Mouse (Mus musculus) cortical plate, adult 2 months (tissue): ENCODE results near the gene Col4a3. TPM values are rescaled to one million over a fixed set of nuclear protein-coding genes. Genes with fewer than 3 reads are reported as not detected.

ENCODE experiments used
- H3K27ac ChIP-seq: fragments of 200-500 bp; 2 replicates; pipeline ENCODE4 v1.5.1; 2012; ENCODE audit warnings: low read length, control low read depth, inconsistent platforms; ENCODE audit not compliant: insufficient read depth
- H3K4me1 ChIP-seq: fragments of 200-500 bp; 2 replicates; pipeline ENCODE4 v1.6.1; 2011; ENCODE audit warnings: low read length; ENCODE audit not compliant: control insufficient read depth, insufficient read depth
- H3K4me3 ChIP-seq: fragments of 200-500 bp; 2 replicates; pipeline ENCODE4 v1.5.1; 2011; ENCODE audit warnings: mild to moderate bottlenecking, low read length, control low read depth; ENCODE audit not compliant: insufficient read depth
- CTCF ChIP-seq: fragments of 200-500 bp; IDR thresholded peaks from 2 replicates; pipeline ENCODE4 v1.5.1; 2011; ENCODE audit warnings: mild to moderate bottlenecking, control low read depth, low read length; ENCODE audit not compliant: insufficient read depth; ENCODE audit errors: extremely low read depth
- POLR2A ChIP-seq: fragments of 200-500 bp; IDR thresholded peaks from 2 replicates; pipeline ENCODE4 v1.6.1; 2011; ENCODE audit warnings: mild to moderate bottlenecking, low read length, control low read depth; ENCODE audit not compliant: insufficient read depth; ENCODE audit errors: extremely low read depth
- polyA plus RNA-seq: library from polyadenylated mRNA; depleted of rRNA; stranded (reverse); fragments of >200 nt; gene quantifications from 2 replicates; pipeline ENCODE4 v1.2.3, GENCODE M21; 2012; rRNA removed

Col4a3 gene
- polyA plus RNA-seq = 0.19 and 0.30 TPM in 2 replicates

DNA sequence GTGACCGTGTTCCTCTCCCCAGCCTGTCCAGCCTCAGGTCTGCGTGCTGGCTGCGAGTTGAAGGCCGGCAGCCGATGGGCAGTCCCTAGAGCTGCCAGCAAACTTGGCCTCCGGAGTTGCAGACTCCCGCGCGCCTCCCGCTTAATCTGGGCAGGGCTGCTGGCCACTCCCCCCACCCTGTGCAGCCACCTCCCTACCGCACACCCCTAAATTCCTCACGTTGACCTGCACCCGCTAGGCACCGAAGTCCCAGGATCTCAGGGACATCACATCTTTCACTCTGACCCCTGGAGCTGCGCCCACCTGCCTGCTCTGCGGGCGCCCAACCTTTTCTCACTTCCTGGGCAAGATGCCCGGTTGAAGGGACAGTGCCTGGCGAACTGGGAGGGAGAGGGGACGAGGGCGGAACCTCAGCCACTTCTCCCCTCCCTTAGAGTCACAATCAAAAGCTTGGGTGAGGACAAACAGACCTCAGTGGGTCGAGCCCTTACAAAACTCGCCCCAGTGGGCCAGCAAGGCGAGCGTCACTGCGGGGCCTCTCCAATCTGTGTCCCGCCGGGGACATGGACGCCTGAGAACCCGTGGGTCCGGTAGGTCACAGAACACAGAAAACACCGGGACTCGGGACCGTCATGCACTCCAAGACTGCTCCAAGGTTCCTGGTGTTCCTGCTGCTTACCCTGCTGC lies at the start of gene Col4a3, which contains the start of gene Col4a4:
Col4a3 (plus strand) TSS at position 209 of the 687 bp plus-strand sequence.
Col4a4 (minus strand) TSS at position 137 of the 687 bp plus-strand sequence.
- TF ChIP-seq POLR2A = no peak
- no peak for TF ChIP-seq CTCF
- H3K4me1 ChIP-seq = no peaks in the 10 kb centered on the region
- 0 out of 2 replicates have a peak within 1 kb of the TSS, but pooled peaks have one; percentile 8 for H3K4me3 ChIP-seq
- no peak within 1 kb of the TSS for H3K27ac ChIP-seq

DNA sequence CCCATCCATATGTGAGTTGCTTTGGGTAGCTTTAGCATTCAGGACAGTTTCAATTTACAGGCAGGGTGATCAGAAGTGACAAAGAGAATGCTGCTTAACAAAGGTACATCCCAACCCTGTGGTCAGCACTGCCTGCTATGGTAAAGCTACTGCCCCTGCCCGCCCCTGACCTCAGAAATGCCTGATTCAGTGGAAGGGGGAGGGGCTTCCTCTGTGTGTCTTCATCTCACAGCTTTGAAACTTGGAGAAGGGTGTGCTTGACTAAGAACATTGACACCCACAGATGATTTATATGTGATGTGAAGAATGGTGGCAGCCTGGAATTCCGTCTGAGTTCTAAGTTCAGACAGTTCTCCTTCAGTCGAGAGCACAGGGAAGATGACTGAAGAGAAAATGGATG lies 48.9 kb upstream of the Col4a3 start:
- Histone ChIP-seq H3K4me1 (no peaks in the 10 kb centered on the region), H3K27ac (no peak overlapping the region), H3K4me3 (no peak overlapping the region)
- TF ChIP-seq POLR2A = no peak
- no peak for TF ChIP-seq CTCF

DNA sequence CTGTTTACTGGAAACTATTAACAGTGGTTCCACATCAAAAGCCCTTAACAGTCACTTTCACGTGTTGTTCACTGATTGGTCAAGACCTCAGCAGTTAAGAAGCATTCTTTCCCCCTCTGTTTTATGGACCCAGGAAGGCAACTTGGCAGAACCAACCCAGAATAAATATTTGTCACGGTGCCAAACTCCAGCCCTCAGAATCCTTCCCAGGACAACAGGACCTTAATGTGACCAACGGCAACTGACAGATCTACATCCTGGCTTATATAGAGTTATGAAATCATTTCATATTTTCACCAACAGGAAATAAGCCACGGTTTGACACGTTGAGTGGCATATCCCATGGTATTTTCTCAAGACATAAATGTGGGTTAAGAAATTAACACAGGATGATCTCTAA lies 46.7 kb upstream of the Col4a3 start:
- no peak overlapping the region for H3K4me3 ChIP-seq
- H3K4me1 ChIP-seq = no peaks in the 10 kb centered on the region
- TF ChIP-seq CTCF (no peak), POLR2A (no peak)
- H3K27ac ChIP-seq = no peak overlapping the region

DNA sequence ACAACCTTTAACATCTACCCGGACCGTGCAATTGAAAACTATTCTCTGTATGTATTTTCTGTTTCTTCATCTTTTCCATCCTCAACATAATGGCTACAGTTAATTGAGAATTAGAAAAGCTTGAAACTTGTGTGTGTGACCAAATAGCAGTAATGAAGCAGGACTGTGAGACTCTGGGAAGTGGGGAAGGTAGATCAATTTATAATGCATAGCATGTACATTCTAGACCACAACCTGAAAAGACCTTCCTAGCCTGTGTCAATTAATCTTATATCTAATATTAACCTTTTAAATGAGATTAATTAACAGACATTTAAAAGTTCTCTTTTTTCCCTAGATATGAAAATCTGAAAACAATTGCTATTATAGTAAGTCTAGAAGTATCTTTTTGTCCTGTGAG lies 42.8 kb upstream of the Col4a3 start:
- Histone ChIP-seq H3K4me3 (no peak overlapping the region), H3K27ac (no peak overlapping the region), H3K4me1 (no peaks in the 10 kb centered on the region)
- no peak for TF ChIP-seq CTCF
- TF ChIP-seq POLR2A = no peak

DNA sequence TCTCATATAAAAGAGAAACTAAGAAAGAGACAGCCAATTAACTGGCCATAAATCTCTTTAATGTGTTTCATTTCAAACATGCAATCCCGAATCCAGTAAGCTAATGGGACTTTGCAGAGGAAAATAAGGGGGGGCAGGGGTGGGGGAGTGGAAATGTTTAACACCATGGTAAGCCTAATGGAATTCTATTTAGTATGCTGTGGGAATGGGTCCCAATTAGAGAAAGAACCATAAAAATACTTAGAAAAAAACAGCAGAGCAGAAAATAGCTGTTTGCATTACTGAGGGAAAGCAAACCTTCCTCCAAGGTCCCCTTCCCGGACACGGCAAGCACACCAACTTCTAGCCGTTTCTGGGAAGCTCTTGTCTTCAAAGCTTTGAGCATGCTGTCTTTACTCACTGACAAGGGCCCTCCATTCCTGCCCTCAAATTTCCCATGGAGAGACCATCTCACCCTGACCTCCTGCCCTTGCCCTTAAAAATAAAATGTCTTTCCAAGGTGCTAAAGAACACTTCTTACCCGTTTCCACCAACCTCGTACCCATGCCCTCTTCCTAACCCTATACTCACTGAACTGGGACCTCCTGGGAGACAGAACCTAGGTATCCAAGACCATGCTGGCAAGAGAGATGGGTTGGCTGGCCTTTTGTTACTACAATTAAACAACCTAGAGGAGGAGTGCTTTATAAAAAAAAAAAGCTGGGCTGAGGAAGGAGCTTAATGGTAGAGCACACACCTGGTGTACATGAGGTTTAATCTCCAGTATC lies 42.1 kb upstream of the Col4a3 start:
- no peaks in the 10 kb centered on the region for H3K4me1 ChIP-seq
- TF ChIP-seq CTCF = no peak
- TF ChIP-seq POLR2A = no peak
- no peak overlapping the region for H3K27ac ChIP-seq
- no peak overlapping the region for H3K4me3 ChIP-seq

DNA sequence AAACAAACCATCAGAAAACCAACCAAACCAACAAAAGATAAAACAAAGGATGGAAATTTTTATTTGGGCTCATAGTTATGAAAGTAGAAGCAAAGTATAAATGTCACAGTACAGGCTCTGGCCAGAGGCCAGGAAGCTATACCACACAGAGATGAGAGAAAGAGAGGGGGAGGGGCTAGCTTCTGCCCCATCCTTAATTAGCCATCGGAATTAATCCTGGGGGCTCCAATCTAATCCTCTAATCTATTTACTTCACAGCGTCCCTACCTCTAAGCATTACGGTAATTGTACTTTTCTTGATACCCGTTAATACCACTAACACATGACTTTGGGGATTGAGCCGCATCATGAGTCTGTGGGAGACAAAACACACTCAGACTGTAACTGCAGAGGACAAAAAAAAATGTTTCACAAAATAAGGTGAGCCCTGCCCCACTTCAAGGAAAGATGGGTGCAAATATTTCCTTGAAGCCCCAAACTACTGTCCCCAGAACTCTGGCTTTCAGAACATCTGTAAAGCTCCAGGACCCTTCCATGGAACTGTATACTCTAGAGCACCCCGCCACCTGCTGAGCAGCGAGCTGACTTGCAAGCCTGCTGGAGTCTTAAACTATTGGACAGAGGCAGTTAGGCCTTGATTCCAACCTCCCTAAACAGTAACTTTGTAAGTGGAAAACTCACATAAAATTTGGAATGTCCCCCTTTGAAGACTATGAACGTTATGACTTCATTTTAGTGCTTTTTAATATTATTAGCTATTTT lies 41.3 kb upstream of the Col4a3 start:
- Histone ChIP-seq H3K4me1 (no peaks in the 10 kb centered on the region), H3K4me3 (no peak overlapping the region), H3K27ac (no peak overlapping the region)
- TF ChIP-seq POLR2A (no peak), CTCF (no peak)

DNA sequence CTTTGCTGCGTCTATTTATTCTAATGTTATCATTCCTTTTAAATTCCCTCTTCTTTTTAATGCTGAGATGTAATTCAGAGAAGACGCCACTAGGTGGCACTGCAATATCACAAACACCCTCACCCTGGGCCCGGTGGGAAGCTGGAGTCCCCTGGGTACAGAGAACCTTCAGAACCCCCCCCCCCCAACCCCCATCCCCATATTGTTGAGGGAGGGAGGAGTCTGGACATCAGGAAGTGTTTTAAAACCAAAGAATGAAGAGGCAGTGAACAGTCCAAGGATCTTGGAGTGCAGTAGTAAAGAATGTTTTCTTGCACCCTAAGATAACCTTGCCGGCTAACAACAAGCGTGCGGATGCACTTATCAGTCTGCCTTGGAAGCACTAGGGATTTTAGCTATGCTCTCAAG lies 32.3 kb upstream of the Col4a3 start:
- Histone ChIP-seq H3K4me1 (no peaks in the 10 kb centered on the region), H3K27ac (no peak overlapping the region), H3K4me3 (no peak overlapping the region)
- TF ChIP-seq CTCF (peak; percentile 70), POLR2A (no peak)

DNA sequence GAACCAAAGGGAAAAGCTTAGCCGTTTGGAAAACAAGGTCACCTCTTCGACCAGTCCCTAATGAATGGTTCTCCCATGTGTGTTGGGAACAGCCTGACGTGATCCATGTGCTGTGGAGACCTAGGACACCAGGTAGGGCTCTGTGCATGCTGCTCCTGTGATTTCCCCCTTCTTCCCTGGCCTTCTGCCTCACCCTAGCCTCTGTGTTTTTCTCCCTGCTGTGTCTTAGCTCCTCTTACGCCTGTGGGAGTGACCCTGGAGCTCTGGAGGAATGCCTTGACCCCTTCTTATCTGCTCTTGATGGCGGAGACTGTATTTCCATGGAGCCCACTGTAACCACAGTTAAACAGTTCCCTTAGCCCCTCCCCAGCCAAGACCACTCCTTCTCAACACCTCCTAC lies 31.8 kb upstream of the Col4a3 start:
- no peak overlapping the region for H3K27ac ChIP-seq
- H3K4me1 ChIP-seq = no peaks in the 10 kb centered on the region
- TF ChIP-seq CTCF = no peak
- no peak for TF ChIP-seq POLR2A
- H3K4me3 ChIP-seq = no peak overlapping the region

DNA sequence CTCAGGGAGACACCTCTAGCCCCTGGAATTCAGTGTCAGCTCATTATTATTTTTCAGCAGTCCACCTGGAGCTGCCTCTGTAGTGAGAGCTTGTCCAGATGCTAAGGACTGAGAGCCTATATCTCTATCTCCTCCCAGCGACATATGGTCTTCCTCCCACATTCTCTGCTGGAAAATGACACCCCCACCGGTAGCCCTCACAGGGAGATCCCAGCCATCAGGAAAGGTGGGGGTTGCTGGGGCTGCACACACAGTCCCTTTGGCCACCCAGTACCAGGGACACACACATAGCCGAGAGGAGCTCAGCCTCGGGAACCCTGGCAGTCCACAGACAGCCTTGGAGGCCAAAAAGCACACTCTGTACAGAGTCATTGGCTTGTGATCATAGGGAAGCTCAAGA lies 26.5 kb upstream of the Col4a3 start:
- Histone ChIP-seq H3K4me1 (no peaks in the 10 kb centered on the region), H3K27ac (no peak overlapping the region), H3K4me3 (no peak overlapping the region)
- no peak for TF ChIP-seq POLR2A
- no peak for TF ChIP-seq CTCF
